In the genomic region with DNA sequence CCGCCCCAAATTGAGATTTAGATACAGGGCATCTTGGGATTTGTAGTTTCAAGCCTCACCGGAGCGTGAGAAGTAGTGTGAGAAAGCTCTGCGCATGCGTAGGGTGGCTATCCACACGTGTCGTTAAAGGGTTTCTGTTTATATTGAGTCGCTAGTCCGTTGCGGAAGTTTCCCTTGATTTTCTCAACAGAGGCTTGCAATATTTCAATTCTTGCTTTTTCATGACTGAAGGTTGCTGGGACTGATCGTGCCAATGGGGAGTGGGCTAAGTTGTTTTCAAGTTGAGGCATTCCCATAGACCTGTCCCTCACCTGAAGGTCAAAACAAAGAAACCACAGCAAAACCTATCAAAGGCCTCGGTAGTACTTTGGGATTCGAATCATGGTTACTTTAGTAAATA, we compare ENCODE assay signal across 8 mouse cellular contexts. TPM values are rescaled to one million over a fixed set of nuclear protein-coding genes. Genes with fewer than 3 reads are reported as not detected.
DNase-seq lines count a peak whose midpoint lies in the region; ATAC-seq and TF ChIP-seq lines count a peak whose summit lies in the region.

No protein-coding gene starts in this region.

- 7% methylated on average over 12 of the region's 13 CpGs for WGBS in embryonic facial prominence, embryonic 14.5 days
- under 1% methylated on average over 13 of the region's 13 CpGs for WGBS in lung, adult 2 months
- 4% methylated on average over 13 of the region's 13 CpGs for WGBS in neural tube, embryonic 13.5 days

- peak; percentile 90 for DNase-seq in CD4-positive helper T cell, adult 2 months (ENCODE audit: low read depth, low spot score)
- DNase-seq in adrenal gland, postnatal 36 days = peak; percentile 83 to 86
- peak; percentile 94 for DNase-seq in embryonic facial prominence, embryonic 14.5 days (ENCODE audit: low spot score)
- peak; percentile 71 to 80 for DNase-seq in heart, postnatal 10 days
- peak; percentile 84 to 90 for DNase-seq in kidney, postnatal 4 days
- peak; percentile 53 for DNase-seq in lung, adult 2 months
- peak; percentile 80 for DNase-seq in telencephalon, adult 2 months (ENCODE audit: low read depth, low spot score)

- intact Hi-C loops in heart, postnatal 10 days (cut with DNase I) = no loop called here

- H3K4me1 ChIP-seq in embryonic facial prominence, embryonic 14.5 days (ENCODE audit: control insufficient read depth, insufficient read depth, low read length) = peaks cover 18% of the 10 kb centered on the region
- peaks cover 13% of the 10 kb centered on the region for H3K4me1 ChIP-seq in lung, adult 2 months (ENCODE audit: control insufficient read depth, insufficient read depth, low read length)
- H3K4me1 ChIP-seq in neural tube, embryonic 13.5 days (replicated peaks) = peaks cover 29% of the 10 kb centered on the region

- no peaks in the 10 kb centered on the region for H3K9me3 ChIP-seq in embryonic facial prominence, embryonic 14.5 days (ENCODE audit: control insufficient read depth, low read length)
- H3K9me3 ChIP-seq in neural tube, embryonic 13.5 days = no peaks in the 10 kb centered on the region

- H3K27ac ChIP-seq in embryonic facial prominence, embryonic 14.5 days (replicated peaks; ENCODE audit: low read depth, low read length) = 0 out of 2 replicates have a peak overlapping the region, but pooled peaks have one; percentile 18
- no peak overlapping the region for H3K27ac ChIP-seq in neural tube, embryonic 13.5 days (replicated peaks)

- H3K4me2 ChIP-seq in embryonic facial prominence, embryonic 14.5 days (ENCODE audit: low read depth, low read length) = peak overlapping the region; percentile 91
- H3K4me2 ChIP-seq in neural tube, embryonic 13.5 days = peak overlapping the region; percentile 99

- H3K36me3 ChIP-seq in embryonic facial prominence, embryonic 14.5 days (ENCODE audit: control insufficient read depth, insufficient read depth, low read length) = peaks cover 42% of the 10 kb centered on the region
- peaks cover 32% of the 10 kb centered on the region for H3K36me3 ChIP-seq in neural tube, embryonic 13.5 days

- no peak for TF ChIP-seq CTCF in lung, adult 2 months (IDR thresholded peaks at IDR 0.05; ENCODE audit: insufficient read depth, low read length)

- H3K27me3 ChIP-seq in embryonic facial prominence, embryonic 14.5 days (replicated peaks; ENCODE audit: control insufficient read depth, insufficient read depth, low read length) = no peaks in the 10 kb centered on the region
- no peaks in the 10 kb centered on the region for H3K27me3 ChIP-seq in neural tube, embryonic 13.5 days

- peak overlapping the region; percentile 80 for H3K4me3 ChIP-seq in embryonic facial prominence, embryonic 14.5 days (ENCODE audit: low read depth, low read length)
- peak overlapping the region; percentile 52 for H3K4me3 ChIP-seq in lung, adult 2 months (replicated peaks; ENCODE audit: extremely low read depth, low read depth, low read length)
- peak overlapping the region; percentile 76 for H3K4me3 ChIP-seq in neural tube, embryonic 13.5 days

- ATAC-seq in embryonic facial prominence, embryonic 14.5 days (ENCODE audit: low read depth) = no peak
- no peak for ATAC-seq in neural tube, embryonic 13.5 days (ENCODE audit: low read depth)

- peak; percentile 53; the same call in 1 of the 2 replicates for TF ChIP-seq POLR2A in lung, adult 2 months (IDR thresholded peaks at IDR 0.05; ENCODE audit: borderline replicate concordance, extremely low read depth, low read depth, low read length)

- H3K9ac ChIP-seq in embryonic facial prominence, embryonic 14.5 days (ENCODE audit: low read depth, low read length) = peak overlapping the region; percentile 80; the same call in 1 of the 2 replicates
- peak overlapping the region; percentile 77 for H3K9ac ChIP-seq in neural tube, embryonic 13.5 days

RNA-seq across cellular contexts. Expression of a gene that starts 2.0 kb away (rescaled TPM):
- total RNA-seq in adrenal gland, postnatal 36 days (2021) = 10 to 100 TPM; 76.4 to 88.2 TPM
- polyA plus RNA-seq in embryonic facial prominence, embryonic 14.5 days (2014; fragmentation: Nextera tagmentation; extraction: Ambion mirVana) = 22.9 and 24.8 TPM in 2 replicates
- 10 to 100 TPM; 32.2 to 39.6 TPM for total RNA-seq in heart, postnatal 10 days (2021)
- polyA plus RNA-seq in lung, adult 2 months (2012; rRNA removed) = 49.1 and 68.3 TPM in 2 replicates
- polyA plus RNA-seq in neural tube, embryonic 13.5 days (2015; fragmentation: Nextera tagmentation; extraction: Ambion mirVana) = 49.0 and 52.7 TPM in 2 replicates

RNA-seq across cellular contexts. Expression of a gene that starts 8.1 kb away (rescaled TPM):
- total RNA-seq in adrenal gland, postnatal 36 days (2021) = 100 to 1,000 TPM; 157 to 178 TPM
- polyA plus RNA-seq in embryonic facial prominence, embryonic 14.5 days (2014; fragmentation: Nextera tagmentation; extraction: Ambion mirVana) = 127 and 133 TPM in 2 replicates
- total RNA-seq in heart, postnatal 10 days (2021) = 100 to 1,000 TPM; 117 to 120 TPM
- polyA plus RNA-seq in lung, adult 2 months (2012; rRNA removed) = 96.9 and 99.1 TPM in 2 replicates
- polyA plus RNA-seq in neural tube, embryonic 13.5 days (2015; fragmentation: Nextera tagmentation; extraction: Ambion mirVana) = 147 and 170 TPM in 2 replicates

RNA-seq across cellular contexts. Expression of a gene that starts 9.7 kb away (rescaled TPM):
- total RNA-seq in adrenal gland, postnatal 36 days (2021) = 10 to 100 TPM; 91.0 to 93.4 TPM
- polyA plus RNA-seq in embryonic facial prominence, embryonic 14.5 days (2014; fragmentation: Nextera tagmentation; extraction: Ambion mirVana) = 97.3 and 101 TPM in 2 replicates
- total RNA-seq in heart, postnatal 10 days (2021) = 10 to 100 TPM; 78.6 to 79.7 TPM
- 87.2 and 128 TPM in 2 replicates for polyA plus RNA-seq in lung, adult 2 months (2012; rRNA removed)
- 148 and 151 TPM in 2 replicates for polyA plus RNA-seq in neural tube, embryonic 13.5 days (2015; fragmentation: Nextera tagmentation; extraction: Ambion mirVana)

RNA-seq across cellular contexts. Expression of a gene that starts 20.4 kb away (rescaled TPM):
- not detected for total RNA-seq in adrenal gland, postnatal 36 days (2021)
- polyA plus RNA-seq in embryonic facial prominence, embryonic 14.5 days (2014; fragmentation: Nextera tagmentation; extraction: Ambion mirVana) = 0.30 and 0.58 TPM in 2 replicates
- not detected for total RNA-seq in heart, postnatal 10 days (2021)
- 0.13 and 0.23 TPM in 2 replicates for polyA plus RNA-seq in lung, adult 2 months (2012; rRNA removed)
- not detected in 2 replicates for polyA plus RNA-seq in neural tube, embryonic 13.5 days (2015; fragmentation: Nextera tagmentation; extraction: Ambion mirVana)

RNA-seq across cellular contexts. Expression of a gene that starts 25.1 kb away (rescaled TPM):
- total RNA-seq in adrenal gland, postnatal 36 days (2021) = 10 to 100 TPM; 13.0 to 20.5 TPM
- polyA plus RNA-seq in embryonic facial prominence, embryonic 14.5 days (2014; fragmentation: Nextera tagmentation; extraction: Ambion mirVana) = 20.9 and 25.8 TPM in 2 replicates
- total RNA-seq in heart, postnatal 10 days (2021) = 10 to 100 TPM; 12.6 to 13.0 TPM
- 42.5 and 44.7 TPM in 2 replicates for polyA plus RNA-seq in lung, adult 2 months (2012; rRNA removed)
- polyA plus RNA-seq in neural tube, embryonic 13.5 days (2015; fragmentation: Nextera tagmentation; extraction: Ambion mirVana) = 48.6 and 50.8 TPM in 2 replicates
